Mouse (Mus musculus) monocyte, adult 5-6 weeks (primary cell): ENCODE data around the gene Ptprc. TPM values are rescaled to one million over a fixed set of nuclear protein-coding genes. Genes with fewer than 3 reads are reported as not detected.

Experiments
- ATAC-seq: fragments of 153-309, 156-312 bp; replicated peaks from 2 replicates; pipeline ENCODE4 v1.8.0; 2017; ENCODE audit warnings: mild to moderate bottlenecking; ENCODE audit not compliant: low TSS enrichment, insufficient number of reproducible peaks, severe bottlenecking, poor library complexity, low FRiP score
- total RNA-seq: library from RNA; stranded (forward); fragments of 200-1000, 200-491, 200-594 nt; gene quantifications from 3 replicates; pipeline ENCODE4 v1.2.3, GENCODE M21; 2017

The Ptprc gene
- total RNA-seq = 2,690 to 3,839 TPM (median 2,776 TPM) in 3 replicates

DNA sequence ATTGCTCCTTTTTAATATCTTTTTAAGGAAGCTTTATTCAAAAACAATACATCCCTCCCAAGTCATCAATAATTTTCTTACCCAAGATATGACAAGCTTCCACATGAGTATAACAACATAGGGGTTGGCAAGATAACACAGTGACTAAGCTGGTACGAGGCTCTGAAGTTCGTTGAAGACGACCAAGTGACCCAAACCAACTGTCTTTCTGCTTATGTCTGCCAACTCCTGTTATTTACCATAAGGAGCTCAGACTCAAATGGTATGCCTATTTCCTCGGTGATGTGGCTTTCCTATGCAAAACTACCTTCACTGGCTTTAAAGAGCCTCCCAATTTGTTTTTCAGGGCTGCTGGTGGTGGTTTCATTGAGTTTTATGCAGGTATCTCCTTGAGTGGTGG lies at the start of gene Ptprc:
Ptprc (minus strand) TSS at position 215 of the 400 bp plus-strand sequence.
- peak; percentile 36; the same call in 1 of the 2 replicates for ATAC-seq

DNA sequence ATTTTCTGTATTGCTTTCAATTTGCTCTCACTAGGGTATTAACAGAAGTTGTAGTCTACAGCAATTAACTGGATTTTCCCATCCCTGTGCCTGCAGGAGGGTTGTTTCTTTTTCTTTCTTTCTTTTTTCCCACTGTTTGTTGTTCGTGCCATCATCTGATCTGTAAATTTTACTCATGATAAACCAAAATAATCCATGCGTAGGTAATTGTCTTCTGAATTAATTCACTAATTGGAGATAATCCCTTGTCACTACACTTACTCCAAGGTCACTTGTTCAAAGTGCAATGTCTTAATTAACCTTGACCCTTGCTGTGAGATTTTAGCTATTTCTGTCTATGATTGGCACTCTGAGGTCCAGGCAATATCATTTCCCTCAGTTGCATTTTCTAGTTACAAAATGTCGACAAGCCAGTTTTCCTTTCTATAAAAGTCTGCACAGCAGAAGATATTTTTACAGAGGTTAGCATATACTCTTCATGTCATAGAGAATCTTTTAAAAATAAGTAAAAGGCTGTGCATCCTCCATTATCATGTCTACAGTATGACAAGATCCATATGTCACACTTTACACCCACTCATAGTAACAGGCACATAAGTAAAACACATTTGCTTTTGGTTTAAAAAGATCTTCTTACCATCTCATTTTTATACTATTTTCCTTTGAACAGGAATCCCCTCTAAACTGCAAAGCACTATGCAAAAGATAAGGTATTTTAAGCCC lies 39.4 kb upstream of the Ptprc start:
- no peak for ATAC-seq

DNA sequence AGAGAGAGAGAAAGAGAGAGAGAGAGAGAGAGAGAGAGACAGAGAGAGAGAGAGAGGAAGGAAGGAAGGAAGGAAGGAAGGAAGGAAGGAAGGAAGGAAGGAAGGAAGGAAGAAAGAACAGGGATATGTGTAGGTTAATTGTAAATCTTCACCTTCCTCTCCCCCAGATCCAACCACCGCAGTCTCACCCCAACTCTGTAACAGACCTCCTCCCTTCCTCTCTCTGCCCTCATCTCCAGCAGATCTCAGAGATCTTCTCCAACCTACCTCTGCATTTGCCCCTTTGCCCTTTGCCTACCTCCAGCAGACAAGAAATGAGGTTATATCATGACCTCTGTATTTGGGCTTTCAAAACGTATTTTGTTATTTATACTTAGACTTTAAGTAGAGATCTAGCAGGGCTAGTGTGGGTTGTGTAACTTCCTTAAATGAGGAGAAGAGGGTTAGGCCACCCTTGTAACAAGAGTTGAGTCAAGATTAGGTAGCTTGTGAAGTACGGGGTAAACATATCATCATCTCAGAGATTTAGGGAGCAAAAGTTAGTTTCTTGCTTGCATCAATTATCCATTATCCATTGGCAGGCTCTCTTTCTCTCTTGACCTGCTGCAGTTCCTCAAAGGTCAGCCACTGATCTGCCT lies 35.0 kb upstream of the Ptprc start:
- peak; percentile 89 for ATAC-seq

DNA sequence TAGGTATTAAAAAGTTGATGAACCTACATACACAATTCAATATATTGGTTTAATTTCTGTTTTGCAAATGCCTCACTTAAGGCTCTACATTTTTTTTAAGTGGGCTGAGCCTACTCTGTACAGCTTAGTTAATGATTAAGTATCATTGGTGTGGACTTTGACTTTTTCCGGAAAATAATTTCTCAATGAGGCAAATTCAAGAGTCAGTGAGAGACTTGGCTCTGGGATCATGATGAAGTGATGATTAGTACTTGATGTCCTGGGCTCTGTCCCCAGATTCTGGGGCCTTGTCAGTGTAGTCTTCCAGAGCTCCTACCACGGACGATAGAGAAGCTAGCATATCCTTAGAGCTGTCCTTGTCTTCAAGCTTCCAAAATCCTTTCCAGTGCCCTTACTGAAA lies 34.2 kb upstream of the Ptprc start:
- ATAC-seq = no peak

DNA sequence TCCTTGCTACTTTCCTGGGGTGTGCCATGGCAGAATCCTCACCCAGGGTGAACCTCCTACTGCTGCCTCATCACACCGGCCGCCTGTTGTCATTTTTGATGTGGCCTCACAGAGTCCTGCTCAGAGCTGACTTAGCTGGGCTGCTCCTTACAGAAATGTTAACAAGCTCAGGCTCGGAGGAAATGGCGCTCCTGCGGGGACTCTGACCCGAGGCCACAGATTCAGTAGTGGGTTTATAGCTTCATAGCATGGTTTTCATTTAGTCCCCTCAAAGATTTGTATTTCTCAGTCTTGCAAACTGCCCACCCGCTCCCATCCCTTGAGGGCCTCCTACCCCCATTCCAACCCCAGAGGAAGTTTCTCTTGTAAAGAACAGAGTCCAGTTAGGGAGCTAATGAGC lies 30.5 kb upstream of the Ptprc start:
- no peak for ATAC-seq

DNA sequence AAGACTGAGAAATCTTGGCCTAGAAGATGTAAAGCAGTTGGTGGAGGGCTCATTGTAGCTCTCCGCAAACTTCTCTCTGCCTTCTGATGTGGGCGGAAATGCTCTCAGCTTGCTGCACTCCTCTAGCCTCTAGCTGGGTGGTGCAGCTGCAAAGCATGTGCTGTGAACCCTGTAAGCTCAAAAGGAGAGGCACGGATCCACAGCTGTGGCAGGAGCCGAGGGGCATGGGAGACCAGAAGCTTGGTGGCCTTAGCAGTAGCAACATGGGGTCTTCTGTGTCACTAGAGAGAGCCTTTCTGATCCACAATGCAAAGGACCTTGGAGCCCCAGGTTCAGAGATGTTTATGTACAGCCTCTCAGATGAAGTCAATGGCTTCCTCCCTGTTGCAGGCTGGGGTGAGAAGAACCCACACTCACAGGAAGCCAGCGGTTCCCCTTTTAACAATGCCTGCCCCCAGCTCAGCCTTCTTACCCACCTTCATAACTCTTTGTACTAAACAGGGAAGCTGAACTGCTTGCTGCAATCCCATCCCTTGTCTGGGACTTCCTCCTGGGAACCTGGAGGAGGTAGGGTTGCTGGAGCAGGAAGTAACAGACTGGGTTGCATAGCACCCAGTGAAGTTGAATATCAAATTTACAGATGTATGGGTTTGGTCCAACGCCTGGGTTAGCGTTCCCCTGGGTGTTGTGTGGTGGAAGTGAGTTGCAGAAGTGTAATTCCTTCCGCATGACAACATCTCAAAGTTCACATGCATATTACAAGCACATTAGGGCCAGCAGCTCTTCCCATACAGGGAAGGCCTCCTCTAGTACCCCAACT lies 16.4 kb upstream of the Ptprc start:
- peak; percentile 95 for ATAC-seq

DNA sequence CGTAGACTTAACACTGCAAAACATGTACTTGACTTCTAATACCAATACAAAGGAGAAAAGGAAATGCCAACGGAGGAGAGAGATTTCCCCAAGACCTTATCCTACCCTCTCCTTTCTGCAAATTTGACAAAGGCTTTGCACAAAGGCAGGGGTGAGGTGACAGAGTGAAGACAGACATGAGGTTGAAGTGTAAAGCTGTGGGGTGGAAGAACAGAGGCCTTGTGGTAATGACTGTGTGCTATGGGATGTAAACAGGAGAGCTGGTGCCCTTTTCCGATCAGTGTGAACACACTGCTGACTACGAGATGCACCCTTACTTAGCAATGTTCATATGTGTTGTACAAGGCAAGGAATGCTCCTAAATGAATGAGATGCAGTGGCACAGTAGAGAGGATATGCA lies 12.6 kb upstream of the Ptprc start:
- no peak for ATAC-seq

DNA sequence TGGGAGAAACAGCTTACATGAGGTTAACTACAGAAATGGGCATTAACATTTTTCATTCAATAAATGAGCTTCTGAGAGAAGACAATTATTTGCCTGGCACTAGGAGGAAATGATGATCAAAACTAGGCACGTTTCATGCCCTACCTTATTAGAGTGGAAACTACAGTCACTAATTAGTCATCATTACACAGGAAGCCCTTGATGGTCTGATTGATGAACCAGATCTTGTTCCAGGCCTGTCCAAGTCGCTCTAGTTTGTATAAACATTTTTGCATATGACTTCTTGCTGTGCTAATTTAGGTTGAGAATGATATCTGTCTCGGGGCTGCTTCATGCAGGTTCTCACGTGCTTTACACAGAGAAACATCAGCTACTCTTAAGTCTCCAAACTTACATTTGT lies 10.4 kb upstream of the Ptprc start:
- no peak for ATAC-seq

DNA sequence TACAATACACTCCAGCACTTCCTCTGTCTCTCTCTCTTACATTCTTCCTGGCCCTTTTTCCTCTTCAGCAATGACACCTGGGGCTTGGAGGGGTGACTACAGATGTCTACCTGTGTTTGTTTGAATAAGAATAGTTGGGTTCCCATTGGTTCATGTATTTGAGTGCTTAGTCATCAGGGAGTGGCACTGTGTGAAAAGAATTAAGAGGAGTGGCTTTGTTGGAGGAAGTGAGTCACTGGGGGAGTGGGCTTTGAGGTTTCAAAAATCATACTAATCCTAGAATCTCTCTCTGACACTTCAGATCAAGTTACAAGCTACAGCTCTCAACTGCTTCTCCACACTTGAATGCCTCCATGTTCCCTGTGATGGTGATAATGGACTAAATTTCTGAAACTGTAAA lies 4.6 kb upstream of the Ptprc start:
- peak; percentile 33 for ATAC-seq

DNA sequence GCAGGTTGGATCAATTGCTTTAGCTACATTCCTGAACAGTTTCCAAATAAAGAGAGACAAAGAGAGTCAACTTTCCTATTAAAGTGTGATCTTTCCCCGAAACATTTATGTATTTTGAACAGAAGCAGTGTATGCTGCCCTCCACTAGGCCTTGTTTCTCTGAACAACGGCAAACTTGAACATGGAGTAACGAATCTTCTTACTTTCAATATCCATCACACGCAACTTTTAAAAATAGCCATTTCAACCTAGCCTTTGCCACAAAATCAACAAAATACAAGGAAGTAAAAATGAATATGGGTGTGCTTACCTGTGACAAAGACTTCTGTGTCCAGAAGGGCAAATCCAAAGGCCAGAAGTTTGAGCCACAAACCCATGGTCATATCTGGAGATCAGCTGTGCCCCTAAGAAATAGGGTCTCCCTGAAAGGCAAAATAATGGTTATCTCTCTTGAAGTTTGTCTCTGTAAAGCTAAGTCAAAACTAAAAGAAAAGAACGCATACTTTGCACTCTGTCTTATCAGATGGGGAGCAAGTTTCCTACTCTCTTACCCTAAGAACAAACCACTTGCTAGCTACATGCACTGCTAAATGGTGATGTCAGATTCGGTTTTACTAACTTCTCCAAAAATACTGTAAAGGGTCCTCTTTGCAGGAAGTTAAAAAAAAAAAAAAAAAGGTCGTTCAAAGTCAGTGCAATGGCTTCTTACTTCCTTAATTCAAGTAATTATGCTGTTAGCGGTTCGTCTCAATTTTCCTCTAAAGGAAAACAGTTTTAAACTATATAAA lies 609 bp downstream of the Ptprc start:
- peak; percentile 74 for ATAC-seq

DNA sequence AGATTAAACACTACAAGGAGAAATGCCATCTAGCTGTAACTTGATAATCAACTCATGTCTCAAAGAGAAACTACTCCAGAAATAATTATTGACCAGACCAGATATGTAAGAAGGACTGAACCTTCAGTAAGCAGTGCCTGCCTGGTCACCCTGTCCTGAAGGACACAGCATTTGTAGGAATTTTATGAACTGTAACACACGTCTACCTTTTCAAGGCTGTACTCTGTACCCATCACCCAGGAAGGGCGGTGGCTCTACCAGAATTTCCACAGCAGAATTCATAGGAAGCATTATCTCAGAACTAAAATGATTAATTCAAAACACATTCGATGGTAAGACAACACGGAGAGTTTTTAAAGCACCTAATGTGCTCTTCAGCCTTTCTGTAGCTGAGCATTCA lies 1.4 kb downstream of the Ptprc start:
- ATAC-seq = 0 out of 2 replicates have a peak, but pooled peaks have one; percentile 10

DNA sequence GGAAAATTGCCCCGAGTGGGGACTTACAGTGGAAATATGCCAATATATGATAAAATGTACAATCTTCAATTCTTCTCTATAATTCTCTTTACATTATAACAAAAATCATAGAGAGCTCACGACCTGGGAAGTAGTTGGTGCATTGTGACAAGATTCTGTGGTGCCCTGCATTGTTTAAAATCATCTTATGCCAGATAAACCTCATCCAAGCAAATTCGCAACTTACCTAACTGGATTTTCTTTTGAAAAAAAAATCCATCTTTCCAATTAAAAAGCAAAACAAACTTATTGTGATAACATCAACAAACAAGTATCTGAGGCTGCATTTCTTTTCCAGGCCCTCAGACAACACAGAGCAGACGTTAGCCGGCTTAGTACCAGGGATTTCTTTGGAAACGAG lies 1.8 kb downstream of the Ptprc start:
- no peak for ATAC-seq

DNA sequence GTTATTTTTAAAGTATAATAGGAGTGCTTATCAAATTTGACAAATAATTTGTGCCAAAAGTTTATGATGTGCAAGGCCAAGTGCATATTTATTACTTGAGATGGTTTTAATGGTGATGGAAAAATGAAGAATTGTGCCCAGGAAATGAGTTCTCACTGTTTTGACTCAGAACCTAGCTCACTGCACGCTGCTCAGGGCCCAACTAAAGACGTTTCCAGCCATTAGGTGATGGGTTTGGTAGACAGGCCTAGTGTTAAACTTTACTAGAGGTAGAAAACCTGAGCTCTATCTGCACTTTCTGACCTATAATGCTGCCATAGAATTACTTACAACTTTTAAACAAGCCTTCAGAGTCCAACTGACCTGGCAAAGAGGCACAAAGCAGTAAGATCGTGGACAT lies 3.0 kb downstream of the Ptprc start:
- no peak for ATAC-seq

DNA sequence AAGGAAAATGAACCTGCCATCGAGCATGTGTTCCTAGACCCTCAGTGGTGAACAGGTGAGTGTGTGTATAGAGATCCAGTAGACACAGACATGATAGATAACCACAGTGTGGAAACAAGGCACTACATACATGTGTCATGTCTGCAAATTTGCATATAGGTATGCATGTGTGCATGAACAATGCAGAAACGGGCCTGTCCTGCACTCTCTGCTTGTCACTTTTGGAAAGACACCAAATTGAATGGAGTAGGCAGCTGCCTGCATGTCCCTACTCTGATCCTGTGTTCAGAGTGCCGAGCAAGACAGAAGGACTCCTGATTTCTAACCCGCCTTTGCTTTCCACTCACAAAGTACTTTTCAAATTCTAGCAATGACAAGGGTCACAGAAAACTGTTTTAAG lies 3.4 kb downstream of the Ptprc start:
- no peak; the same call in 1 of the 2 replicates for ATAC-seq

DNA sequence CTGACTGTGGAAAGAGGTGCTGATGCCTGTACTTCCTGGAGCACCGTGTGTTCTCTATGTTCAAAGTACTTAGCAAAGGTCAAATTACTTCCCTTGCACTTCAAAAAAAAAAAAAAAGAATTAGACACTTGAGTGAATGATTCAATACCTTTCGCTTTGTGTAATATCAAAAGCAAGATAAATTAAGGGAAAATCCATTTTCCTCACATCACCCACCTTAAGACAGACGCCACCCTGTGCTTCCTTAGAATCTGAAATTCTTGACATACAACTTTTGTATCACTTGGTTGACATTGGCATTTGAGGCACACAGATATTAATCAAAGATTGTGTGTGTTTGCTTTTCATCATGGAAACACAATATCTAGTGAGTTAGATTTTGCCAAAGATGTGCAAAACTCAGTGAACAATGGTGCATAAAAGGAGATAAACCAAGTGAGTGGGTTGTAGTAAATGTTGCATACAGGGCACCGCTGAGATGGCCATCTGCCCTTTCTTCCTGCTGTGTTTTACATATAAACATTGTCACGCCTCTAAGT lies 9.2 kb downstream of the Ptprc start:
- ATAC-seq = no peak

DNA sequence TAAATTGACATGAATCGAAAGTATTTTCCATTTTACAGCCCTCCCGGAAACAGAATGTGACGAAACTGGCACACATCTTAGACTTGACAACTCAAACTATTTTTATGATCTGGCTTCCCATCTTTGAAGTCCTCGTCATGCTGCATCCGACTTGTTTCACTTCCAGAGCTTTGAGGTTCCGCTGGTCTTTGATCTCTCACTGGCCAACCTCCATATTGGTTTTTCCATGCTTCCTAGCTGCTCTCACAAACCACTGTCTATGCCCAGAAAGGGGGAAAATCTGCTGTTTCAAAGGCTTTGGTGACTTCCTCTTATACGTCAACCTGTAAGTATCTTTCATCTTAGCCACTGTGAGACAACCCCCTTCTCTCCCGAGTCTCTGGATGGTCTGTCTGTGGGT lies 12.9 kb downstream of the Ptprc start:
- no peak for ATAC-seq

DNA sequence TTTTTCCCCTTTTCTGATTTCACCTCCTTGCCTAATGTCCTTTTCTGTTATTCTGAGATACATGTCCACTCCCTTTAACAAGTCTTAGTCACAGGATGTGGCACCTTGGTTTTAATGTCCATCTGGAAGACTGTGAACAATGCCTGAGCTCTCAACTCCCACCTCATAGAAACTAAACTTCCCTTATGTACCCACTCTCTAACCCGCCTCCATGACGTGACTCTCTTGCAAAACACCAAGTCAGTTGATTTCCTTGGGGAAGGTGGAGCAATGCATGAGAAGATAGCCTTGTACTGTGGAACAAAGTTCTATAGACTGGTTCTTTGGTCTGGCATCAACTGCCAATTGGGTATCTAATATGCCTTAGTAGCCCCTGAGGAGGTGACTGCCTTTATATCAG lies 16.6 kb downstream of the Ptprc start:
- ATAC-seq = peak; percentile 84

DNA sequence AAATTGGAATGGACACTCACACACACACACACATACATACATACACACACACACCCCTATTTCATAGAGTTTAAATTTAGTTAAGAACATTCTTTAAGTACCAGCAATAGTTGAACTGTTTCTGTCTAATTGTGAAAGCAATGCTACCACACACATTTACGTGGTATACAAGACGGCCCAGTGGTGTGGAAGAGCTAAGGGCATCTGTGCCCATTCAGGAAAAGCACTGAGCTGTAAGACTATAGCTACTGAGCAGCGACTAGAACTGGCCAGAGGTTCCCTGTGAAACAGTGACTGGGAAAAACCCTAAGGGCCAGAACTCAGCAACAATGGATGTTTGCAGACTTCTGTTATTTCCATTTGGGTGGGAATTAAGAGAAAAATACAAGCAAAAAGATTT lies 17.3 kb downstream of the Ptprc start:
- 0 out of 2 replicates have a peak, but pooled peaks have one; percentile 33 for ATAC-seq

DNA sequence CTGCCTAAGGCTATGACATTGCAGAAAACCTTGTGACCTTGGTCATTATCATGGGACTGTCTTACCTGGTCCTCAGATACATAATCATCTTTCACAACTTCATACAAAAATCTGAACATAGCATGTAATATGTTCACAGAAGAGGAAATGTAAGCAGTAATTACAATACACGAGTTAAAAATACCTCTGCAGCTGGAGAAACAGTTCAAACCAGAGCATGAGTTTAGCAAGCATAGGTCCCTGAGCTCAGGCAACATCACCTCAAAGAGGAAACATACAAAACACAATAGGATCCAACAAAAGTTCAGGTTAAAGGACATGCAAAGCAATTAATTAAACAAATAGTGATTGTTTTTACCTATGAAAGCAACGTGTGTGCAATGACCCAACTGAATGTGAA lies 17.8 kb downstream of the Ptprc start:
- ATAC-seq = no peak
